Mouse (Mus musculus) lung, embryonic 15.5 days (tissue): Measurements from ENCODE around the gene Pigf. TPM values are rescaled to one million over a fixed set of nuclear protein-coding genes. Genes with fewer than 3 reads are reported as not detected.

ENCODE experiments used
- ATAC-seq: fragments of 200-750 bp; cut with Nextera tagmentation; 2 replicates; pipeline ENCODE4 v1.8.0; 2017; ENCODE audit warnings: moderate number of reproducible peaks, borderline replicate concordance; ENCODE audit not compliant: low FRiP score, low TSS enrichment; ENCODE audit errors: extremely low read depth
- H3K27ac ChIP-seq: fragments of 300-500 bp; sonication (generic); 2 replicates; pipeline ENCODE4 v1.5.1; 2015; ENCODE audit warnings: moderate library complexity, mild to moderate bottlenecking, inconsistent platforms
- H3K27me3 ChIP-seq: fragments of 300-500 bp; sonication (generic); 2 replicates; pipeline ENCODE4 v1.6.1; 2015; ENCODE audit warnings: inconsistent platforms
- H3K36me3 ChIP-seq: fragments of 300-500 bp; sonication (generic); 2 replicates; pipeline ENCODE4 v1.6.1; 2015; ENCODE audit warnings: inconsistent platforms
- H3K4me1 ChIP-seq: fragments of 300-500 bp; sonication (generic); 2 replicates; pipeline ENCODE4 v1.6.1; 2015; ENCODE audit warnings: inconsistent platforms
- H3K4me2 ChIP-seq: fragments of 300-500 bp; sonication (generic); 2 replicates; pipeline ENCODE4 v1.6.1; 2015; ENCODE audit warnings: inconsistent platforms, mild to moderate bottlenecking, moderate library complexity
- H3K4me3 ChIP-seq: fragments of 300-500 bp; sonication (generic); 2 replicates; pipeline ENCODE4 v1.5.1; 2015; ENCODE audit warnings: mild to moderate bottlenecking, inconsistent platforms
- H3K9ac ChIP-seq: fragments of 300-500 bp; sonication (generic); 2 replicates; pipeline ENCODE4 v1.6.1; 2015; ENCODE audit warnings: inconsistent platforms
- H3K9me3 ChIP-seq: fragments of 300-500 bp; sonication (generic); 2 replicates; pipeline ENCODE4 v1.6.1; 2016; ENCODE audit warnings: inconsistent platforms
- WGBS: fragments of 180-500 bp; shearing (Covaris S2); methylation state at CpG from one replicate; pipeline ENCODE4 v1.1.7; 2015; 5-methylcytosine and 5-hydroxymethylcytosine counted together
- polyA plus RNA-seq: library from polyadenylated mRNA; unstranded; fragments of >200 nt; fragmentation: Nextera tagmentation; extraction: Ambion mirVana; gene quantifications from 2 replicates; pipeline ENCODE4 v1.2.1, GENCODE M21; 2015

Gene Pigf
- polyA plus RNA-seq, 1 experiment from 2014 or later, result 30.7 TPM

GRCm38 (mm10) chr17:87055051-87055459 lies 29.8 kb upstream of the Pigf start:
- Histone ChIP-seq H3K27me3 (no peaks in the 10 kb centered on the region), H3K27ac (0 out of 2 replicates have a peak overlapping the region, but pooled peaks have one; percentile 1), H3K9me3 (no peaks in the 10 kb centered on the region), H3K9ac (no peak overlapping the region), H3K4me2 (no peak overlapping the region), H3K4me1 (peaks cover 16% of the 10 kb centered on the region; the same call in 1 of the 2 replicates), H3K4me3 (no peak overlapping the region), H3K36me3 (no peaks in the 10 kb centered on the region)
- WGBS, result 23% methylated on average over 5 of the region's 5 CpGs
- ATAC-seq, result peak; percentile 26; the same call in 1 of the 2 replicates

GRCm38 (mm10) chr17:87053921-87054320 lies 28.7 kb upstream of the Pigf start:
- Histone ChIP-seq H3K9me3 (no peaks in the 10 kb centered on the region), H3K27me3 (no peaks in the 10 kb centered on the region)
- WGBS, result 69% methylated on average over 5 of the region's 5 CpGs

GRCm38 (mm10) chr17:87052432-87052831 lies 27.2 kb upstream of the Pigf start:
- no peaks in the 10 kb centered on the region for H3K27me3 ChIP-seq
- peaks cover 16% of the 10 kb centered on the region; the same call in 1 of the 2 replicates for H3K4me1 ChIP-seq
- no peak overlapping the region for H3K9ac ChIP-seq
- WGBS, result 71% methylated on average over 1 of the region's 1 CpGs
- H3K9me3 ChIP-seq, result no peaks in the 10 kb centered on the region
- H3K27ac ChIP-seq, result no peak overlapping the region
- no peaks in the 10 kb centered on the region for H3K36me3 ChIP-seq
- H3K4me2 ChIP-seq, result no peak overlapping the region
- no peak overlapping the region for H3K4me3 ChIP-seq
- ATAC-seq, result no peak

More at GRCm38 (mm10) chr17:87053921-87054320, 28.7 kb upstream of the Pigf start:
- no peak for ATAC-seq
- no peak overlapping the region for H3K4me3 ChIP-seq
- H3K9ac ChIP-seq, result no peak overlapping the region
- peaks cover 16% of the 10 kb centered on the region; the same call in 1 of the 2 replicates for H3K4me1 ChIP-seq
- H3K36me3 ChIP-seq, result no peaks in the 10 kb centered on the region
- H3K27ac ChIP-seq, result no peak overlapping the region
- no peak overlapping the region for H3K4me2 ChIP-seq

- Histone ChIP-seq H3K9me3 (no peaks in the 10 kb centered on the region), H3K9ac (no peak overlapping the region), H3K4me1 (peaks cover 16% of the 10 kb centered on the region; the same call in 1 of the 2 replicates), H3K4me2 (no peak overlapping the region), H3K36me3 (no peaks in the 10 kb centered on the region), H3K27me3 (no peaks in the 10 kb centered on the region), H3K4me3 (no peak overlapping the region), H3K27ac (no peak overlapping the region)
- ATAC-seq, result no peak
- 80% methylated on average over 1 of the region's 1 CpGs for WGBS
Observed at GRCm38 (mm10) chr17:87051652-87052051, 26.4 kb upstream of the Pigf start.

- Histone ChIP-seq H3K4me1 (peaks cover 16% of the 10 kb centered on the region; the same call in 1 of the 2 replicates), H3K9me3 (no peaks in the 10 kb centered on the region), H3K27me3 (no peaks in the 10 kb centered on the region), H3K27ac (no peak overlapping the region), H3K4me2 (no peak overlapping the region), H3K9ac (no peak overlapping the region), H3K36me3 (no peaks in the 10 kb centered on the region), H3K4me3 (no peak overlapping the region)
- 41% methylated on average over 9 of the region's 9 CpGs for WGBS
- ATAC-seq, result peak; percentile 48; the same call in 1 of the 2 replicates
Observed at GRCm38 (mm10) chr17:87050469-87051175, 25.4 kb upstream of the Pigf start.

GRCm38 (mm10) chr17:87049696-87050095 lies 24.5 kb upstream of the Pigf start:
- Histone ChIP-seq H3K27me3 (no peaks in the 10 kb centered on the region), H3K27ac (no peak overlapping the region), H3K4me2 (no peak overlapping the region), H3K36me3 (no peaks in the 10 kb centered on the region), H3K9ac (no peak overlapping the region), H3K4me3 (no peak overlapping the region), H3K9me3 (no peaks in the 10 kb centered on the region), H3K4me1 (peaks cover 9% of the 10 kb centered on the region; the same call in 1 of the 2 replicates)
- no peak for ATAC-seq
- 53% methylated on average over 5 of the region's 5 CpGs for WGBS

GRCm38 (mm10) chr17:87044796-87045195 lies 19.6 kb upstream of the Pigf start:
- 0 out of 2 replicates have a peak, but pooled peaks have one; percentile 21 for ATAC-seq

GRCm38 (mm10) chr17:87044364-87044763 lies 19.2 kb upstream of the Pigf start:
- under 1% methylated on average over 15 of the region's 15 CpGs for WGBS
- no peak overlapping the region for H3K9ac ChIP-seq
- H3K4me3 ChIP-seq, result no peak overlapping the region
- no peaks in the 10 kb centered on the region for H3K36me3 ChIP-seq
- ATAC-seq, result peak; percentile 78
- H3K4me1 ChIP-seq, result peaks cover 5% of the 10 kb centered on the region; the same call in 1 of the 2 replicates
- H3K9me3 ChIP-seq, result no peaks in the 10 kb centered on the region
- H3K4me2 ChIP-seq, result no peak overlapping the region
- no peaks in the 10 kb centered on the region for H3K27me3 ChIP-seq
- H3K27ac ChIP-seq, result no peak overlapping the region

More at GRCm38 (mm10) chr17:87044796-87045195, 19.6 kb upstream of the Pigf start:
- H3K4me3 ChIP-seq, result no peak overlapping the region
- H3K4me2 ChIP-seq, result no peak overlapping the region
- no peaks in the 10 kb centered on the region for H3K36me3 ChIP-seq
- H3K27ac ChIP-seq, result no peak overlapping the region
- no peaks in the 10 kb centered on the region for H3K9me3 ChIP-seq
- peaks cover 5% of the 10 kb centered on the region; the same call in 1 of the 2 replicates for H3K4me1 ChIP-seq
- 86% methylated on average over 8 of the region's 8 CpGs for WGBS
- no peaks in the 10 kb centered on the region for H3K27me3 ChIP-seq
- H3K9ac ChIP-seq, result no peak overlapping the region

- H3K4me2 ChIP-seq, result peak overlapping the region; percentile 43
- H3K4me1 ChIP-seq, result peaks cover 5% of the 10 kb centered on the region; the same call in 1 of the 2 replicates
- no peaks in the 10 kb centered on the region for H3K9me3 ChIP-seq
- H3K36me3 ChIP-seq, result 0 out of 2 replicates have a peak, but pooled peaks cover 5% of the 10 kb centered on the region
- ATAC-seq, result no peak
- no peak overlapping the region for H3K9ac ChIP-seq
- H3K27me3 ChIP-seq, result no peaks in the 10 kb centered on the region
- WGBS, result 45% methylated on average over 19 of the region's 19 CpGs
- peak overlapping the region; percentile 9; the same call in 1 of the 2 replicates for H3K4me3 ChIP-seq
- H3K27ac ChIP-seq, result no peak overlapping the region
Observed at GRCm38 (mm10) chr17:87041739-87042138, 16.5 kb upstream of the Pigf start.

- H3K9me3 ChIP-seq, result no peaks in the 10 kb centered on the region
- no peak overlapping the region for H3K4me3 ChIP-seq
- WGBS, result 77% methylated on average over 5 of the region's 5 CpGs
- no peak overlapping the region for H3K27ac ChIP-seq
- H3K4me2 ChIP-seq, result no peak overlapping the region
- H3K27me3 ChIP-seq, result no peaks in the 10 kb centered on the region
- peaks cover 12% of the 10 kb centered on the region; the same call in 1 of the 2 replicates for H3K36me3 ChIP-seq
- H3K4me1 ChIP-seq, result no peaks in the 10 kb centered on the region; the same call in 1 of the 2 replicates
- no peak overlapping the region for H3K9ac ChIP-seq
- no peak for ATAC-seq
Observed at GRCm38 (mm10) chr17:87038496-87038895, 13.3 kb upstream of the Pigf start.

GRCm38 (mm10) chr17:87036141-87037073 lies 11.2 kb upstream of the Pigf start:
- Histone ChIP-seq H3K4me2 (no peak overlapping the region), H3K27ac (no peak overlapping the region), H3K4me1 (no peaks in the 10 kb centered on the region; the same call in 1 of the 2 replicates), H3K36me3 (peaks cover 18% of the 10 kb centered on the region), H3K9me3 (no peaks in the 10 kb centered on the region), H3K4me3 (no peak overlapping the region), H3K27me3 (no peaks in the 10 kb centered on the region), H3K9ac (no peak overlapping the region)
- no peak for ATAC-seq
- 45% methylated on average over 10 of the region's 10 CpGs for WGBS
